Mouse (Mus musculus): ENCODE data around the gene Prkcg. TPM values are rescaled to one million over a fixed set of nuclear protein-coding genes. Genes with fewer than 3 reads are reported as not detected.
A peak's percentile ranks its signal among the peaks of the same experiment; 100 is the strongest.

Gene Prkcg
- polyA plus RNA-seq, 1 experiment from 2014 or later, result 0.35 TPM

GRCm38 (mm10) chr7:3306400-3306799 is 17.4 kb downstream of the Prkcg start:
- Histone ChIP-seq H3K27me3 (ENCODE audit: insufficient read depth, poor library complexity, severe bottlenecking) (peaks cover 40% of the 10 kb centered on the region), H3K27ac (no peak overlapping the region), H3K36me3 (no peaks in the 10 kb centered on the region), H3K4me1 (peaks cover 26% of the 10 kb centered on the region), H3K4me3 (no peak overlapping the region), H3K9me3 (no peaks in the 10 kb centered on the region)
- DNase-seq (ENCODE audit: low spot score), result no peak
- 77% methylated on average over 3 of the region's 3 CpGs for WGBS

GRCm38 (mm10) chr7:3308646-3309045 is 19.7 kb downstream of the Prkcg start:
- DNase-seq (ENCODE audit: low spot score), result no peak
- 65% methylated on average over 4 of the region's 4 CpGs for WGBS
- Histone ChIP-seq H3K36me3 (no peaks in the 10 kb centered on the region), H3K27me3 (ENCODE audit: insufficient read depth, poor library complexity, severe bottlenecking) (peaks cover 34% of the 10 kb centered on the region), H3K4me3 (no peak overlapping the region), H3K4me1 (peaks cover 12% of the 10 kb centered on the region), H3K27ac (no peak overlapping the region), H3K9me3 (no peaks in the 10 kb centered on the region)

- 91% methylated on average over 7 of the region's 7 CpGs for WGBS
- H3K9me3 ChIP-seq, result no peaks in the 10 kb centered on the region
- 0 out of 2 replicates have a peak, but pooled peaks cover 2% of the 10 kb centered on the region for H3K4me1 ChIP-seq
Measured at GRCm38 (mm10) chr7:3310233-3310632, 21.3 kb downstream of the Prkcg start.

GRCm38 (mm10) chr7:3313571-3313970 is 24.6 kb downstream of the Prkcg start:
- Histone ChIP-seq H3K27me3 (ENCODE audit: insufficient read depth, poor library complexity, severe bottlenecking) (peaks cover 7% of the 10 kb centered on the region), H3K4me1 (no peaks in the 10 kb centered on the region), H3K36me3 (no peaks in the 10 kb centered on the region), H3K9me3 (no peaks in the 10 kb centered on the region), H3K4me3 (no peak overlapping the region), H3K27ac (no peak overlapping the region)
- no peak for DNase-seq (ENCODE audit: low spot score)
- 84% methylated on average over 8 of the region's 8 CpGs for WGBS

More at GRCm38 (mm10) chr7:3310233-3310632, 21.3 kb downstream of the Prkcg start:
- no peaks in the 10 kb centered on the region for H3K36me3 ChIP-seq
- no peak for DNase-seq (ENCODE audit: low spot score)
- no peak overlapping the region for H3K4me3 ChIP-seq
- H3K27ac ChIP-seq, result no peak overlapping the region
- peaks cover 18% of the 10 kb centered on the region for H3K27me3 ChIP-seq (ENCODE audit: insufficient read depth, poor library complexity, severe bottlenecking)

GRCm38 (mm10) chr7:3314121-3314520 is 25.1 kb downstream of the Prkcg start:
- Histone ChIP-seq H3K27ac (no peak overlapping the region), H3K4me1 (no peaks in the 10 kb centered on the region), H3K27me3 (ENCODE audit: insufficient read depth, poor library complexity, severe bottlenecking) (peaks cover 6% of the 10 kb centered on the region; the same call in 1 of the 2 replicates), H3K9me3 (no peaks in the 10 kb centered on the region), H3K4me3 (no peak overlapping the region), H3K36me3 (no peaks in the 10 kb centered on the region)
- 58% methylated on average over 5 of the region's 5 CpGs for WGBS
- no peak for DNase-seq (ENCODE audit: low spot score)

- Histone ChIP-seq H3K27me3 (ENCODE audit: insufficient read depth, poor library complexity, severe bottlenecking) (peaks cover 4% of the 10 kb centered on the region; the same call in 1 of the 2 replicates), H3K9me3 (no peaks in the 10 kb centered on the region), H3K4me1 (no peaks in the 10 kb centered on the region), H3K27ac (no peak overlapping the region), H3K4me3 (no peak overlapping the region), H3K36me3 (no peaks in the 10 kb centered on the region)
- WGBS, result 47% methylated on average over 4 of the region's 4 CpGs
- no peak for DNase-seq (ENCODE audit: low spot score)
Measured at GRCm38 (mm10) chr7:3317704-3318103, 28.7 kb downstream of the Prkcg start.

- Histone ChIP-seq H3K27ac (no peak overlapping the region), H3K36me3 (no peaks in the 10 kb centered on the region), H3K4me3 (no peak overlapping the region), H3K27me3 (ENCODE audit: insufficient read depth, poor library complexity, severe bottlenecking) (peaks cover 4% of the 10 kb centered on the region; the same call in 1 of the 2 replicates), H3K9me3 (no peaks in the 10 kb centered on the region), H3K4me1 (no peaks in the 10 kb centered on the region)
- 58% methylated on average over 3 of the region's 3 CpGs for WGBS
- no peak for DNase-seq (ENCODE audit: low spot score)
Measured at GRCm38 (mm10) chr7:3320856-3321255, 31.9 kb downstream of the Prkcg start.

- DNase-seq (ENCODE audit: low spot score), result no peak
- Histone ChIP-seq H3K27me3 (ENCODE audit: insufficient read depth, poor library complexity, severe bottlenecking) (peaks cover 2% of the 10 kb centered on the region; the same call in 1 of the 2 replicates), H3K27ac (no peak overlapping the region), H3K9me3 (no peaks in the 10 kb centered on the region), H3K4me1 (no peaks in the 10 kb centered on the region), H3K36me3 (no peaks in the 10 kb centered on the region), H3K4me3 (no peak overlapping the region)
- WGBS, result 76% methylated on average over 1 of the region's 1 CpGs
Measured at GRCm38 (mm10) chr7:3323826-3324225, 34.8 kb downstream of the Prkcg start.

- Histone ChIP-seq H3K4me1 (peaks cover 14% of the 10 kb centered on the region), H3K27me3 (ENCODE audit: insufficient read depth, poor library complexity, severe bottlenecking) (peaks cover 39% of the 10 kb centered on the region), H3K27ac (no peak overlapping the region), H3K9me3 (no peaks in the 10 kb centered on the region; the same call in 1 of the 2 replicates), H3K4me3 (no peak overlapping the region), H3K36me3 (no peaks in the 10 kb centered on the region)
- DNase-seq (ENCODE audit: low spot score), result no peak
- WGBS, result 60% methylated on average over 4 of the region's 4 CpGs
Measured at GRCm38 (mm10) chr7:3327961-3328360, 39.0 kb downstream of the Prkcg start.

GRCm38 (mm10) chr7:3329776-3330546 is 41.0 kb downstream of the Prkcg start:
- H3K9me3 ChIP-seq, result no peaks in the 10 kb centered on the region; the same call in 1 of the 2 replicates
- peaks cover 21% of the 10 kb centered on the region for H3K4me1 ChIP-seq
- WGBS, result 21% methylated on average over 31 of the region's 31 CpGs
- H3K4me3 ChIP-seq, result 0 out of 2 replicates have a peak overlapping the region, but pooled peaks have one; percentile 6
- DNase-seq (ENCODE audit: low spot score), result no peak
- H3K27ac ChIP-seq, result no peak overlapping the region
- H3K27me3 ChIP-seq (ENCODE audit: insufficient read depth, poor library complexity, severe bottlenecking), result peaks cover 51% of the 10 kb centered on the region
- H3K36me3 ChIP-seq, result no peaks in the 10 kb centered on the region

GRCm38 (mm10) chr7:3331171-3331570 is 42.2 kb downstream of the Prkcg start:
- no peak for DNase-seq (ENCODE audit: low spot score)
- Histone ChIP-seq H3K9me3 (no peaks in the 10 kb centered on the region; the same call in 1 of the 2 replicates), H3K36me3 (no peaks in the 10 kb centered on the region), H3K4me1 (peaks cover 21% of the 10 kb centered on the region), H3K4me3 (peak overlapping the region; percentile 71), H3K27ac (no peak overlapping the region), H3K27me3 (ENCODE audit: insufficient read depth, poor library complexity, severe bottlenecking) (peaks cover 51% of the 10 kb centered on the region)
- WGBS, result 42% methylated on average over 6 of the region's 6 CpGs

- peaks cover 51% of the 10 kb centered on the region for H3K27me3 ChIP-seq (ENCODE audit: insufficient read depth, poor library complexity, severe bottlenecking)
- H3K27ac ChIP-seq, result 0 out of 2 replicates have a peak overlapping the region, but pooled peaks have one; percentile 47
- peaks cover 21% of the 10 kb centered on the region for H3K4me1 ChIP-seq
- peak; percentile 79 for DNase-seq (ENCODE audit: low spot score)
- under 1% methylated on average over 27 of the region's 27 CpGs for WGBS
- peak overlapping the region; percentile 71 for H3K4me3 ChIP-seq
- H3K9me3 ChIP-seq, result no peaks in the 10 kb centered on the region; the same call in 1 of the 2 replicates
- no peaks in the 10 kb centered on the region for H3K36me3 ChIP-seq
Measured at GRCm38 (mm10) chr7:3331581-3332223, 42.7 kb downstream of the Prkcg start.

- DNase-seq (ENCODE audit: low spot score), result no peak
- 6% methylated on average over 4 of the region's 4 CpGs for WGBS
- Histone ChIP-seq H3K36me3 (no peaks in the 10 kb centered on the region), H3K4me1 (peaks cover 21% of the 10 kb centered on the region), H3K4me3 (peak overlapping the region; percentile 71), H3K27me3 (ENCODE audit: insufficient read depth, poor library complexity, severe bottlenecking) (peaks cover 51% of the 10 kb centered on the region), H3K27ac (0 out of 2 replicates have a peak overlapping the region, but pooled peaks have one; percentile 47), H3K9me3 (no peaks in the 10 kb centered on the region; the same call in 1 of the 2 replicates)
Measured at GRCm38 (mm10) chr7:3332224-3332615, 43.2 kb downstream of the Prkcg start.

All from heart, embryonic 10.5 days (tissue).